Mouse (Mus musculus): Measurements from ENCODE around the gene Unc93b1. TPM values are rescaled to one million over a fixed set of nuclear protein-coding genes. Genes with fewer than 3 reads are reported as not detected.
"Not testable (repeated sequence)": the region's sequence is repeated elsewhere in the genome, so short reads cannot be mapped to it uniquely, and the experiment has no call there.

Unc93b1 gene
- polyA plus RNA-seq, 1 experiment from 2014 or later = 14.8 TPM

- Histone ChIP-seq H3K4me2 (no peak overlapping the region), H3K36me3 (ENCODE audit: insufficient read depth) (no peaks in the 10 kb centered on the region), H3K9ac (no peak overlapping the region), H3K27ac (ENCODE audit: low read depth) (no peak overlapping the region), H3K4me1 (ENCODE audit: insufficient read depth) (no peaks in the 10 kb centered on the region), H3K4me3 (ENCODE audit: low read depth, low read length) (no peak overlapping the region), H3K27me3 (ENCODE audit: insufficient read depth, low read length) (no peaks in the 10 kb centered on the region), H3K9me3 (ENCODE audit: low read depth, low read length) (no peaks in the 10 kb centered on the region)
- DNase-seq (no peak), ATAC-seq (ENCODE audit: insufficient read depth) (no peak)
- TF ChIP-seq CTCF (IDR thresholded peaks at IDR 0.05; ENCODE audit: low read depth) = no peak
- WGBS = 79% methylated on average over 3 of the region's 3 CpGs
These were observed 12.8 kb downstream of the Unc93b1 start for GRCm38 (mm10) chr19:3947813-3948212.

GRCm38 (mm10) chr19:3948546-3948945 is 13.6 kb downstream of the Unc93b1 start:
- Histone ChIP-seq H3K27me3 (ENCODE audit: insufficient read depth, low read length) (no peaks in the 10 kb centered on the region), H3K4me2 (no peak overlapping the region), H3K36me3 (ENCODE audit: insufficient read depth) (no peaks in the 10 kb centered on the region), H3K27ac (ENCODE audit: low read depth) (no peak overlapping the region), H3K9me3 (ENCODE audit: low read depth, low read length) (no peaks in the 10 kb centered on the region), H3K4me3 (ENCODE audit: low read depth, low read length) (no peak overlapping the region), H3K9ac (no peak overlapping the region), H3K4me1 (ENCODE audit: insufficient read depth) (no peaks in the 10 kb centered on the region)
- ATAC-seq (ENCODE audit: insufficient read depth) (no peak), DNase-seq (no peak)
- TF ChIP-seq CTCF (IDR thresholded peaks at IDR 0.05; ENCODE audit: low read depth) = no peak
- 66% methylated on average over 14 of the region's 14 CpGs for WGBS

- H3K4me2 ChIP-seq = no peak overlapping the region
- TF ChIP-seq CTCF (IDR thresholded peaks at IDR 0.05; ENCODE audit: low read depth) = no peak
- no peak for DNase-seq
- ATAC-seq (ENCODE audit: insufficient read depth) = no peak
- H3K9ac ChIP-seq = no peak overlapping the region
- no peak overlapping the region for H3K4me3 ChIP-seq (ENCODE audit: low read depth, low read length)
- no peak overlapping the region for H3K27ac ChIP-seq (ENCODE audit: low read depth)
- 72% methylated on average over 3 of the region's 3 CpGs for WGBS
- no peaks in the 10 kb centered on the region for H3K4me1 ChIP-seq (ENCODE audit: insufficient read depth)
- H3K9me3 ChIP-seq (ENCODE audit: low read depth, low read length) = no peaks in the 10 kb centered on the region
- no peaks in the 10 kb centered on the region for H3K27me3 ChIP-seq (ENCODE audit: insufficient read depth, low read length)
- H3K36me3 ChIP-seq (ENCODE audit: insufficient read depth) = no peaks in the 10 kb centered on the region
These were observed 15.3 kb downstream of the Unc93b1 start for GRCm38 (mm10) chr19:3950331-3950730.

- no peak overlapping the region for H3K4me2 ChIP-seq
- H3K27ac ChIP-seq (ENCODE audit: low read depth) = no peak overlapping the region
- H3K4me1 ChIP-seq (ENCODE audit: insufficient read depth) = no peaks in the 10 kb centered on the region
- no peaks in the 10 kb centered on the region for H3K36me3 ChIP-seq (ENCODE audit: insufficient read depth)
- H3K27me3 ChIP-seq (ENCODE audit: insufficient read depth, low read length) = no peaks in the 10 kb centered on the region
- no peak for TF ChIP-seq CTCF (IDR thresholded peaks at IDR 0.05; ENCODE audit: low read depth)
- no peaks in the 10 kb centered on the region for H3K9me3 ChIP-seq (ENCODE audit: low read depth, low read length)
- H3K9ac ChIP-seq = no peak overlapping the region
- no peak overlapping the region for H3K4me3 ChIP-seq (ENCODE audit: low read depth, low read length)
- DNase-seq (no peak), ATAC-seq (ENCODE audit: insufficient read depth) (no peak)
These were observed 16.5 kb downstream of the Unc93b1 start for GRCm38 (mm10) chr19:3951461-3951860.

GRCm38 (mm10) chr19:3952099-3952498 is 17.1 kb downstream of the Unc93b1 start:
- no peak overlapping the region for H3K9ac ChIP-seq
- no peaks in the 10 kb centered on the region for H3K36me3 ChIP-seq (ENCODE audit: insufficient read depth)
- no peaks in the 10 kb centered on the region for H3K4me1 ChIP-seq (ENCODE audit: insufficient read depth)
- DNase-seq = no peak
- ATAC-seq (ENCODE audit: insufficient read depth) = no peak
- H3K4me3 ChIP-seq (ENCODE audit: low read depth, low read length) = no peak overlapping the region
- no peak for TF ChIP-seq CTCF (IDR thresholded peaks at IDR 0.05; ENCODE audit: low read depth)
- H3K9me3 ChIP-seq (ENCODE audit: low read depth, low read length) = no peaks in the 10 kb centered on the region
- no peak overlapping the region for H3K27ac ChIP-seq (ENCODE audit: low read depth)
- H3K4me2 ChIP-seq = no peak overlapping the region
- H3K27me3 ChIP-seq (ENCODE audit: insufficient read depth, low read length) = no peaks in the 10 kb centered on the region
- 19% methylated on average over 1 of the region's 1 CpGs for WGBS

GRCm38 (mm10) chr19:3955033-3955432 is 20.0 kb downstream of the Unc93b1 start:
- H3K9me3 ChIP-seq (ENCODE audit: low read depth, low read length) = no peaks in the 10 kb centered on the region
- no peak overlapping the region for H3K4me2 ChIP-seq
- DNase-seq = no peak
- 64% methylated on average over 3 of the region's 3 CpGs for WGBS
- no peaks in the 10 kb centered on the region for H3K27me3 ChIP-seq (ENCODE audit: insufficient read depth, low read length)
- no peak overlapping the region for H3K4me3 ChIP-seq (ENCODE audit: low read depth, low read length)
- ATAC-seq (ENCODE audit: insufficient read depth) = no peak
- H3K9ac ChIP-seq = no peak overlapping the region
- H3K36me3 ChIP-seq (ENCODE audit: insufficient read depth) = no peaks in the 10 kb centered on the region
- TF ChIP-seq CTCF (IDR thresholded peaks at IDR 0.05; ENCODE audit: low read depth) = no peak
- H3K4me1 ChIP-seq (ENCODE audit: insufficient read depth) = no peaks in the 10 kb centered on the region
- no peak overlapping the region for H3K27ac ChIP-seq (ENCODE audit: low read depth)

GRCm38 (mm10) chr19:3955804-3956203 is 20.8 kb downstream of the Unc93b1 start:
- Histone ChIP-seq H3K9me3 (ENCODE audit: low read depth, low read length) (no peaks in the 10 kb centered on the region), H3K27ac (ENCODE audit: low read depth) (no peak overlapping the region), H3K9ac (no peak overlapping the region), H3K27me3 (ENCODE audit: insufficient read depth, low read length) (no peaks in the 10 kb centered on the region), H3K36me3 (ENCODE audit: insufficient read depth) (no peaks in the 10 kb centered on the region), H3K4me2 (no peak overlapping the region), H3K4me3 (ENCODE audit: low read depth, low read length) (no peak overlapping the region), H3K4me1 (ENCODE audit: insufficient read depth) (no peaks in the 10 kb centered on the region)
- no peak for TF ChIP-seq CTCF (IDR thresholded peaks at IDR 0.05; ENCODE audit: low read depth)
- ATAC-seq (ENCODE audit: insufficient read depth) (no peak), DNase-seq (no peak)
- 40% methylated on average over 4 of the region's 4 CpGs for WGBS

- not testable (repeated sequence) for H3K27ac ChIP-seq (ENCODE audit: low read depth); ATAC-seq (ENCODE audit: insufficient read depth); H3K36me3 ChIP-seq (ENCODE audit: insufficient read depth); H3K27me3 ChIP-seq (ENCODE audit: insufficient read depth, low read length); H3K4me1 ChIP-seq (ENCODE audit: insufficient read depth); H3K9me3 ChIP-seq (ENCODE audit: low read depth, low read length); H3K4me2 ChIP-seq; H3K9ac ChIP-seq; H3K4me3 ChIP-seq (ENCODE audit: low read depth, low read length); DNase-seq
- WGBS = 78% methylated on average over 4 of the region's 5 CpGs
These were observed 22.5 kb downstream of the Unc93b1 start for GRCm38 (mm10) chr19:3957296-3958036.
